Mouse (Mus musculus) lung, postnatal 0 days (tissue): ENCODE results near the gene Dvl2.

Source experiments
- CTCF ChIP-seq: IDR thresholded peaks from 2 replicates; pipeline ENCODE4 v1.5.1; 2016; ENCODE audit warnings: antibody characterized with exemption, mild to moderate bottlenecking
- EP300 ChIP-seq: IDR thresholded peaks from 2 replicates; pipeline ENCODE4 v1.6.1; 2016; ENCODE audit warnings: antibody characterized with exemption, mild to moderate bottlenecking, control low read depth

DNA sequence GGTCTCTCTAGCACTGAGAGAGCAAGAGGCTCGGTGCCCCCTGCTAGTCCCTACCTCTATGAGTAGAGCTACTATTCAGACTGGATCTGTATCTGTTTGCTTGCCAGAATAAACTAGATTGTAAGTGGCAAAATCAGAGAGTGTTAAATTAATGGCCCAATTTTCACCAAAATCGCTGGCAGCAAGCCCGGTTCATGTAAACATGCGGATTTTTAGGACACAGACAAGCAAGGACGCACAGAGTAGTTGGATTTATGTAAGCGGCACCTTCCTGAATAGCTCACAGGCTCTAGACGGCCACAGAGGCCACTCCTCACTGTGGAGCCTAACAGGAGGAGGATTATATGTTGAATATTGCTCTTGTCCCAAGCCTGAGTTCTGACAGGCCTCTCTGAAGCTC is 52.8 kb downstream of the Dvl2 start:
- no peak for TF ChIP-seq CTCF
- no peak for TF ChIP-seq EP300
